Mouse (Mus musculus): ENCODE measurements around the gene Cdh3.

GRCm38 (mm10) chr8:106504241-106504640 is 6.5 kb upstream of the Cdh3 start:
- no peak for TF ChIP-seq CTCF (conservative IDR thresholded peaks at IDR 0.05; ENCODE audit: low read length)
- no peak for TF ChIP-seq POU5F1 (IDR thresholded peaks at IDR 0.05; ENCODE audit: borderline replicate concordance, low read length)
